Mouse (Mus musculus) neural tube, embryonic 11.5 days (tissue): Measurements from ENCODE around the gene Macrod2. TPM values are rescaled to one million over a fixed set of nuclear protein-coding genes. Genes with fewer than 3 reads are reported as not detected.

Experiments
- ATAC-seq: fragments of 200-750 bp; cut with Nextera tagmentation; 2 replicates; pipeline ENCODE4 v1.8.0; 2017; ENCODE audit warnings: moderate number of reproducible peaks, mild to moderate bottlenecking, moderate TSS enrichment, moderate library complexity; ENCODE audit not compliant: insufficient read depth, low FRiP score, low TSS enrichment
- DNase-seq: peaks from one replicate; pipeline ENCODE4 v3.0.0-alpha.2; 2015; ENCODE audit warnings: low spot score
- H3K27ac ChIP-seq: fragments of 300-500 bp; sonication (generic); 2 replicates; pipeline ENCODE4 v1.5.1; 2014; ENCODE audit warnings: low read depth, mild to moderate bottlenecking, low read length
- H3K27me3 ChIP-seq: fragments of 300-500 bp; sonication (generic); 2 replicates; pipeline ENCODE4 v1.6.1; 2014; ENCODE audit warnings: mild to moderate bottlenecking, low read length, mixed read lengths; ENCODE audit not compliant: control insufficient read depth, insufficient read depth
- H3K36me3 ChIP-seq: fragments of 300-500 bp; sonication (generic); 2 replicates; pipeline ENCODE4 v1.6.1; 2014; ENCODE audit warnings: mild to moderate bottlenecking, low read length, moderate library complexity, mixed read lengths; ENCODE audit not compliant: control insufficient read depth, insufficient read depth
- H3K4me1 ChIP-seq: fragments of 300-500 bp; sonication (generic); 2 replicates; pipeline ENCODE4 v1.6.1; 2014; ENCODE audit warnings: low read length, mixed read lengths; ENCODE audit not compliant: control insufficient read depth, insufficient read depth
- H3K4me2 ChIP-seq: fragments of 300-500 bp; sonication (generic); 2 replicates; pipeline ENCODE4 v1.6.1; 2014; ENCODE audit warnings: low read depth, mild to moderate bottlenecking, moderate library complexity
- H3K4me3 ChIP-seq: fragments of 300-500 bp; sonication (generic); 2 replicates; pipeline ENCODE4 v1.5.1; 2014; ENCODE audit warnings: low read depth, low read length
- H3K9ac ChIP-seq: fragments of 300-500 bp; sonication (generic); 2 replicates; pipeline ENCODE4 v1.6.1; 2014; ENCODE audit warnings: mild to moderate bottlenecking, low read length
- H3K9me3 ChIP-seq: fragments of 300-500 bp; sonication (generic); 2 replicates; pipeline ENCODE4 v1.6.1; 2016; ENCODE audit warnings: low read length; ENCODE audit not compliant: control insufficient read depth
- WGBS: fragments of 180-500 bp; shearing (Covaris S2); extraction: QIAGEN DNeasy Blood & Tissue Kit; methylation state at CpG from one replicate; pipeline ENCODE4 v1.1.7; 2014; 5-methylcytosine and 5-hydroxymethylcytosine counted together
- polyA plus RNA-seq: library from polyadenylated mRNA; unstranded; fragments of >200 nt; fragmentation: Nextera tagmentation; extraction: Ambion mirVana; gene quantifications from 2 replicates; pipeline ENCODE4 v1.2.1, GENCODE M21; 2014

Macrod2 gene
- polyA plus RNA-seq, 1 experiment from 2014 or later: 46.0 TPM

DNA sequence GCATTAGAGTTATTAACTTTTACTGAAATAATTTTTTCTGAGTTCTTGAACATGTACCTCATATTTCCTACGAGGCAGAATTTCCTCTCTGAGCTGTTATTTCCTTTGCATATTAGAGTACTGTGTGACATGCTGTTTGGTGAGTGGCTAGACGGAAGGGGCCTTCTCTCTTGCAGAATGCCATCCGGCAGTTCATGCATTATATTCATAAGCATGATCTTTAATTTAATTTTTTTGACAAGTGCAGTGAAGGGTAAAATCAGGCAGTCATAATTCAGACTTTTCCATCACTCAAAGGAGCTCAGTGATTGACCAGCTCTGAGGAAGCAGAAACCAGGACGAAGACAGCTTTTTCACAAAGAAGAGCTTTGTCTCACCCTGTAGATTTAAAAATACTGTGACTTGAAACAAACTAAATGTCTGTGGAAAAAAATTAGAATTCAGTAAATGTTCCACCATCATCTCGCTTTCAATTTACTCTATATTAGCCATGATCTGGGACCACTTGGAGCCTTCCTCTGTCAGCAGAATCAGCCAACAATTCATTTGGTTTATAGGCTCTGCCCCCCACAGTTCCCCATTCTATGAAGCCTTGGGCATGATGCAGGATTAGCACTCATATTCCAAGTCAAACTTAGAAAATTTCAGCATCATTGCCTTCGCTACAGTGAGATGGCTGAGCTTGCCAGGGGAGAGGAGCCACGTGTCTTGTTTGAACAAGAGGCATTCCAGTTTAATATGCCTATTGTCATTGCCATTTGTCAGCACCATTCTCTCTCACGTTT, 1827.2 kb downstream of the Macrod2 start:
- Histone ChIP-seq H3K27me3 (no peaks in the 10 kb centered on the region), H3K27ac (no peak overlapping the region), H3K9me3 (no peaks in the 10 kb centered on the region), H3K4me2 (no peak overlapping the region), H3K9ac (no peak overlapping the region), H3K36me3 (no peaks in the 10 kb centered on the region), H3K4me1 (no peaks in the 10 kb centered on the region), H3K4me3 (no peak overlapping the region)
- DNase-seq (no peak), ATAC-seq (no peak)
- 66% methylated on average over 8 of the region's 8 CpGs for WGBS

DNA sequence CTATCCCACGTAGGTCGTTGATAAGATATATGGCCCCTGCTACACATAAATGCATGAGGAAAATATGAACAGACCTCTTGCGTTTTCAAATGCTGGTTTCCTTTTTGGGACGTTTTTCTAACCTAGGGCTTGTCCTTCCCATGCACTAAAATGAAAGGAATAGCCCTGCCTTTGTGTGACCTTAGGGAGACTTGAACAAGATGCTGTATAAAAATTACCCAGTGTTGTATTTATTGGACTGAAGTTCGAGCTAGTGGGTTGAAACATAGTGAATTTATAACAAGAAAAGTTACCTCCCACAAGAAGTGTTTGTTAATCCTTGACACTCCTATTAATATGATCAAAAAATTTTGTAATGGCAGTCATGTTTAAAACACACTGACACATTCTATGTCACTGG, 1827.8 kb downstream of the Macrod2 start:
- Histone ChIP-seq H3K27me3 (no peaks in the 10 kb centered on the region), H3K4me2 (no peak overlapping the region), H3K9ac (no peak overlapping the region), H3K27ac (no peak overlapping the region), H3K4me3 (no peak overlapping the region), H3K36me3 (no peaks in the 10 kb centered on the region), H3K9me3 (no peaks in the 10 kb centered on the region), H3K4me1 (no peaks in the 10 kb centered on the region)
- DNase-seq (no peak), ATAC-seq (no peak)
- WGBS: 58% methylated on average over 5 of the region's 5 CpGs

DNA sequence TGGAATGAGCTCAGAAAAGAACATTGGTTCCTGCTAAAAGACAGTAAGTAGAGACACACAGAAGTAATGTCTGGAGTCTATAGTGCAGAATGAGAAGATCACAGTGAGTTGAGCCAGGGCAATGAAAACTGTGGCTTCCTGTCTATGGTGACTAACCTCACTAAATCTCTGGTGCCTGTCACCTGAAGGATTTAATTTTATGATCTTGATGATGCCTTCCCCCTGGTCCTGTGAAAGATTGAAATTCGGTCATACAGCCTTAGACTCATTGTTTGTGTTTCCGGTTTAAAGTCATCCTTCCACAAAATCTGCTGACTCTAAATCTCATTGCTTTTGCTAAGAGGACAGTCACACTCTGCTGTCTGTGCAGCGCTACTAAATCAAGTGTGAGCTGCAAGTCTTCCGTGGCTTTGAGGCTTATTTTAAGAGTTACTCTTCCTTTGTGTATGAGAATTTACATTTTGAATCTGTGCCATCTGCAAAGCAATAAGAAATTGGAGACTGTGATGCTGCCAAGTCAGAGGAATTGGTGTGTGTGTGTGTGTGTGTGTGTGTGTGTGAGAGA, 1836.0 kb downstream of the Macrod2 start:
- Histone ChIP-seq H3K27ac (no peak overlapping the region), H3K4me3 (no peak overlapping the region), H3K9me3 (no peaks in the 10 kb centered on the region), H3K27me3 (no peaks in the 10 kb centered on the region), H3K36me3 (no peaks in the 10 kb centered on the region), H3K4me2 (no peak overlapping the region), H3K9ac (no peak overlapping the region), H3K4me1 (no peaks in the 10 kb centered on the region)
- ATAC-seq (no peak), DNase-seq (no peak)
- WGBS: 71% methylated on average over 4 of the region's 4 CpGs

DNA sequence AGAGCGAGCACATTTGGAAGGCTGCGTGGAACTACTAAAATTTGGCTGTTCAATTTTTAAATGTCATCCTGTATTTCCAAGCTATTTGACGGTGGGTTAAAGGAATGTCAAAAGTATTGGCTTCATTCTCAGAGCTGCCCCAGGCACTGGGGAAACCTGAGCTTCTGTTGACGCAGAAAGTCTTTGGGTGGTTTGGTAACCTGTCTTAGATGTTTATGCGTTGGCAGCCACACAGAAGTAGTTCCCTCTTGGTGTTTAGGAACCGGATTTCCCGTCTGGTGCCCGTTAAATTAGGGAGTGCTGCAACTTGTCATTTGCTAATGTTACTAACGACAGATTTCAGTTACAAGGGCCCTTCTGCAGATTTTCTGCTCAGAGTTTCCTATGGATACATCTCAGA, 1837.7 kb downstream of the Macrod2 start:
- Histone ChIP-seq H3K4me1 (no peaks in the 10 kb centered on the region), H3K4me3 (no peak overlapping the region), H3K27ac (no peak overlapping the region), H3K9me3 (no peaks in the 10 kb centered on the region), H3K4me2 (no peak overlapping the region), H3K9ac (no peak overlapping the region), H3K27me3 (no peaks in the 10 kb centered on the region), H3K36me3 (no peaks in the 10 kb centered on the region)
- DNase-seq (no peak), ATAC-seq (no peak)
- 88% methylated on average over 9 of the region's 9 CpGs for WGBS

DNA sequence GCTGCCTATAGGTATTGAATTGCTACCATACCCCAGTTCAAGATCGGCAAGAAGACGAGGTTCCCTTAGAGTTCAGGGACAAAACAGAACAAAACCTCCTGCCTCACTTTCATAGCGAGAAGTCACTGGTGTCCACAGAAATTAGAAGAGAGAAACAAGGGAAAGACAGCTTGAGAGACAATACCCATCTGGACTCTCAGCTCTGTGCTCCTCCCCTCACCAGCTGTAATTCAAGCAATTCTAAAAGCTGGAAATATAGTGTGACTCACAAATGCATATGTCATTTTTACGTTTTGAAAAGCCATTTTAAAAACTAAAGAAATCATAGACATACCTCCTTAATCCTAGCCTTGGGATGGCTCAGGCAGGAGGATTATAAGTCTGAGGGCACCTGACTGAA, 1848.4 kb downstream of the Macrod2 start:
- WGBS: 89% methylated on average over 4 of the region's 4 CpGs
- Histone ChIP-seq H3K4me1 (no peaks in the 10 kb centered on the region), H3K36me3 (no peaks in the 10 kb centered on the region), H3K27ac (no peak overlapping the region), H3K9me3 (no peaks in the 10 kb centered on the region), H3K4me2 (no peak overlapping the region), H3K9ac (no peak overlapping the region), H3K4me3 (no peak overlapping the region), H3K27me3 (no peaks in the 10 kb centered on the region)
- DNase-seq (no peak), ATAC-seq (no peak)

DNA sequence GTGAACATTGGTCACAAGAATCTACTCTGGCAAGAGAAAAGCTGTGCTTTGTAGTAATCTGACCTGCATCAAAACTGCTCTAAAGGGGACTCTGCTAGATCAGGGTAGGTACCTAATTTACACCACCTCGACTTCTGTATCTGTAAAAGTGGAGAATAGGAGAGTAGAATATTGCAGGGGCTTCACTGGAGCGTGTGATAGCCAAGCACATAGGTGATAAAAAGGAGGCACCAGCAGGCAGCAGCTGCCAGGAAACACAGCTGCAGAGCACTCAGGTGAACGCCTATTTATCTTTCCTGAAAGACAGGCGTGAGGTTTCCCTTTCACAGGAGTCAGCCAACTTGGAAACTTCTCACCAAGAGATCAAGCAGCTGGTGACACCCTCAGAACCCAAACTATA, 1855.3 kb downstream of the Macrod2 start:
- no peak for ATAC-seq
- Histone ChIP-seq H3K4me3 (no peak overlapping the region), H3K36me3 (no peaks in the 10 kb centered on the region), H3K27ac (no peak overlapping the region), H3K9ac (no peak overlapping the region), H3K4me2 (no peak overlapping the region), H3K4me1 (no peaks in the 10 kb centered on the region), H3K9me3 (no peaks in the 10 kb centered on the region), H3K27me3 (no peaks in the 10 kb centered on the region)
- WGBS: 51% methylated on average over 4 of the region's 4 CpGs
- DNase-seq: no peak

DNA sequence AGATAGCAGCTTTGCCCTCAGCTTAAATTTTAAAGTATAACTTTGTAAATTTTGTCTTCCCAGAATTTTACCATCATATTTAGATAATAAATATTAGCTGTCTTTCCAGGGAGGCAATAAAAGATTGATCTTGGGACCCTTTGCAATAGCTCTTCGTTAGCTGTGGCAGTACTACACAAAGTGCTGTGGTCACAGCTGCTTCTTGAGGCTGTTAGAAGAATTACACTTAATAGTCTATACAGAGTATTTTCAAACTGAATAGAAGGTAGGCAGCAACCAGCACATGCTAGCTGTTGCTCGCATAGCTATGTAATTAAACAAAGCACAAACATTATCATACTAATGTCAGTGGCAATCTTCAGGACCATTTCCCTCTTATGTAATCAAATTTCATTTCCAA, 1856.4 kb downstream of the Macrod2 start:
- Histone ChIP-seq H3K27me3 (no peaks in the 10 kb centered on the region), H3K9ac (no peak overlapping the region), H3K4me1 (no peaks in the 10 kb centered on the region), H3K36me3 (no peaks in the 10 kb centered on the region), H3K27ac (no peak overlapping the region), H3K4me2 (no peak overlapping the region), H3K9me3 (no peaks in the 10 kb centered on the region), H3K4me3 (no peak overlapping the region)
- no peak for ATAC-seq
- 77% methylated on average over 2 of the region's 2 CpGs for WGBS
- DNase-seq: no peak

DNA sequence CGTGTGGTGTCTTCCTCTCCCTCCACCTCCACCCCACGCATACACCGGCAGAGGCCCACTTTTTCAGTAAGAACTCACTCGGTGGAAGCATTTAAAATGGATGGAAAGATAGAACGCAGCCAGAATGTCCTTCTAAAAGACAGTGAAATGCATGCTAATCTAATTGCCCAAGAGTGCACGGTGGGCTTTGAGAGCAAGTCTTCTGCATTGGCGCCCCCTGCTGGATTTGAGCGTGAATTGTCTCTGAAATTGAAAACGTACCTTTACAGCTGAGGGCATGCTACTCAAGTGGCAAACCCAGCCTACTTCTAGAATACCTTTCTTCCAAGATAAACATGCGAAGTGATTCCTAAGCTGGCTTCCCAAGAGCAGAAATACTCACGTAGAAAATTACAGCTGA, 1858.8 kb downstream of the Macrod2 start:
- Histone ChIP-seq H3K4me3 (no peak overlapping the region), H3K4me1 (no peaks in the 10 kb centered on the region), H3K27me3 (no peaks in the 10 kb centered on the region), H3K27ac (no peak overlapping the region), H3K9ac (no peak overlapping the region), H3K4me2 (no peak overlapping the region), H3K36me3 (no peaks in the 10 kb centered on the region), H3K9me3 (no peaks in the 10 kb centered on the region)
- DNase-seq: peak; percentile 69
- ATAC-seq: peak; percentile 32
- 19% methylated on average over 11 of the region's 11 CpGs for WGBS

DNA sequence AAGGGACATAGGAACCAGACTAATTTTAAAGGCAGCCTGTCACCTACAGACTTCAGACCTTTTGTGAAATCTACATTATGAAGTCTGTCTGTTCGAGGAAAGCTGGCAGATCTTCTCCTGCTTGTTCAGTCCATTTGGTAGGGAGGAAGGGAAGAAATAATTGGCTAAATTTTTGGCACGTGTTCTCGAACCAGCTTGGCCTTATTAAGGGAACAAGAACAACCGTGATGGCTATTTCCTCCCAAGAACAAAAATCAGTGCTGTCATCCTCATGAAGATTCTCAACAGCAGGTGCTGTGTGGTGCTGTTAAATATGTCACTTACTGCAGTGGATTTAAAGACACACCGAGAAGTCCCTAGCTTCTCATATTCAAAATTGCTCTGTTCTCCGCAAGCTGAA, 1859.5 kb downstream of the Macrod2 start:
- Histone ChIP-seq H3K4me1 (no peaks in the 10 kb centered on the region), H3K4me2 (no peak overlapping the region), H3K27ac (no peak overlapping the region), H3K27me3 (no peaks in the 10 kb centered on the region), H3K9ac (no peak overlapping the region), H3K4me3 (no peak overlapping the region), H3K36me3 (no peaks in the 10 kb centered on the region), H3K9me3 (no peaks in the 10 kb centered on the region)
- ATAC-seq: no peak
- WGBS: 90% methylated on average over 6 of the region's 6 CpGs
- DNase-seq: no peak
